Mouse (Mus musculus) G1E (cell line): Measurements from ENCODE around the gene Sema4a. TPM values are rescaled to one million over a fixed set of nuclear protein-coding genes. Genes with fewer than 3 reads are reported as not detected.
"Not testable (repeated sequence)": the region's sequence is repeated elsewhere in the genome, so short reads cannot be mapped to it uniquely, and the experiment has no call there.

Source experiments
- ATAC-seq: 2 replicates; pipeline ENCODE4 v1.8.0; 2016; ENCODE audit warnings: mild to moderate bottlenecking; ENCODE audit not compliant: insufficient number of reproducible peaks, poor library complexity, low FRiP score, severe bottlenecking; ENCODE audit errors: extremely low read depth
- DNase-seq: peaks from one replicate; pipeline ENCODE4 v3.0.0; 2012; ENCODE audit warnings: low spot score
- H3K27me3 ChIP-seq: 2 replicates; pipeline ENCODE4 v1.6.1; 2012; ENCODE audit warnings: mild to moderate bottlenecking, low read length, inconsistent platforms; ENCODE audit not compliant: insufficient read depth
- H3K36me3 ChIP-seq: replicated peaks from 2 replicates; pipeline ENCODE3; 2012; ENCODE audit warnings: mild to moderate bottlenecking, inconsistent platforms
- H3K4me1 ChIP-seq: 2 replicates; pipeline ENCODE4 v1.6.1; 2012; ENCODE audit warnings: low read depth, low read length, inconsistent platforms, mixed read lengths; ENCODE audit not compliant: insufficient read depth
- H3K4me3 ChIP-seq: 2 replicates; pipeline ENCODE4 v1.5.1; 2012; ENCODE audit warnings: low read depth, mild to moderate bottlenecking, inconsistent platforms, low read length, moderate library complexity, mixed read lengths
- H3K9me3 ChIP-seq: replicated peaks from 2 replicates; pipeline ENCODE4 v1.6.1; 2012; ENCODE audit warnings: inconsistent platforms
- CTCF ChIP-seq: IDR thresholded peaks from 2 replicates; pipeline ENCODE4 v1.5.1; 2012; ENCODE audit warnings: low read depth, low read length, inconsistent platforms, mixed read lengths
- GATA1 ChIP-seq: IDR thresholded peaks from 2 replicates; pipeline ENCODE4 v1.6.1; 2012; ENCODE audit warnings: borderline replicate concordance, low read length, inconsistent platforms, mixed read lengths
- GATA2 ChIP-seq: IDR thresholded peaks from 2 replicates; pipeline ENCODE4 v1.6.1; 2012; ENCODE audit warnings: low read depth, low read length, inconsistent platforms, borderline replicate concordance
- POLR2AphosphoS5 ChIP-seq: IDR thresholded peaks from 2 replicates; pipeline ENCODE4 v1.6.1; 2012; ENCODE audit warnings: low read depth, low read length, inconsistent platforms; ENCODE audit not compliant: insufficient replicate concordance
- TAL1 ChIP-seq: conservative IDR thresholded peaks from 2 replicates; pipeline ENCODE4 v1.6.1; 2012; ENCODE audit warnings: low read depth, low read length, inconsistent platforms, mixed read lengths
- polyA plus RNA-seq: library from polyadenylated mRNA; stranded (reverse); fragments of >175 nt; gene quantifications from 2 replicates; pipeline ENCODE4 v1.2.3, GENCODE M21; 2012
- total RNA-seq, 2 experiments: library from RNA; stranded (forward) in 1 of 2; stranded (reverse) in 1 of 2; fragments of 200-1000 nt in 1 of 2; fragments of >200 nt in 1 of 2; fragmentation: Nextera tagmentation in 1 of 2; gene quantifications; 2 replicates each; pipeline ENCODE4 v1.2.3; 2014 to 2017

Gene Sema4a
- total and polyA plus RNA-seq, 3 experiments, result 0.66 to 1.3 (median 1.1) TPM

DNA sequence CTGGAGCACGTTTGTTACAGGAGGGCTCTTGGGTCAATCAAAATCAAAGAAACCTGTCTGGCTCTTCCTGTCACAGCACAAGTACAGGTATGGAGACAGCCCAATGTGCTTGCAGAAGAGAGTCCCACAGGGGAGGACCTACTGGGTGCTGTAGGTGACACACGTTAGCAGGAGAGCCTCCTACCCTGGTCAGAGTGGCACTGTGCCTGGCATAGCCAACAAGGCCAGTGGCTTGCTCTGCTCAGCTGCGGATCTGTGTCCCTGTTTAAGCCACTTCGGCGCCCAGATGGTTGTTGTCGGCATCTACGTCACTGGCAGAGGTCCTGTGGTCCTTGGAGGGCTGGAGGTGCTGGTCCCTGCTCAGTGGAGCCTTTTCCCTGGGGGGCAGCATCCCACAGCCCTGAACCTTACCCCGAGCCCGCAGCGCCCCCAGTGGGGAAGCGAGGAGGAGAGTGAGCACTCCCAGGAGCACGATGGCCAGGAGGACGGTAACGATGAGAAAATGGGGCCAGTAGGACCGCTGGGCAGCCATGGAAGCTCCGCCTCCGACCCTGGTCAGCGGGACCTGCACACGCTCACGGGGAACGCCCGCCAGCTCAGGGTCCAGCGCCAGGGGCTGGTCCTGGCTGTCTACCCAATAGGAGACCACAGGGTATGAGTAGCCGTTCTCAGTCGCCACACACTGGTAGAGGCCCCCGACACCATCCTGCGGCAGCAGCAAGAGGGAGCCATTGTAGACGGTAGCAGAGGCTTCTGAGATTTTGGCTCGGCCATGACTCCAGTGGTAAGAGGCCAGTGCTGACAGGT is 24.4 kb downstream of the Sema4a start:
- ATAC-seq (no peak), DNase-seq (no peak)
- peaks cover 46% of the 10 kb centered on the region for H3K27me3 ChIP-seq
- H3K36me3 ChIP-seq, result peaks cover 7% of the 10 kb centered on the region
- TF ChIP-seq CTCF, result no peak
- no peak for TF ChIP-seq POLR2AphosphoS5
- TF ChIP-seq GATA1, result no peak
- TF ChIP-seq TAL1, result no peak
- no peak for TF ChIP-seq GATA2
- H3K4me1 ChIP-seq, result peaks cover 49% of the 10 kb centered on the region
- H3K9me3 ChIP-seq, result peaks cover 7% of the 10 kb centered on the region
- no peak overlapping the region for H3K4me3 ChIP-seq

DNA sequence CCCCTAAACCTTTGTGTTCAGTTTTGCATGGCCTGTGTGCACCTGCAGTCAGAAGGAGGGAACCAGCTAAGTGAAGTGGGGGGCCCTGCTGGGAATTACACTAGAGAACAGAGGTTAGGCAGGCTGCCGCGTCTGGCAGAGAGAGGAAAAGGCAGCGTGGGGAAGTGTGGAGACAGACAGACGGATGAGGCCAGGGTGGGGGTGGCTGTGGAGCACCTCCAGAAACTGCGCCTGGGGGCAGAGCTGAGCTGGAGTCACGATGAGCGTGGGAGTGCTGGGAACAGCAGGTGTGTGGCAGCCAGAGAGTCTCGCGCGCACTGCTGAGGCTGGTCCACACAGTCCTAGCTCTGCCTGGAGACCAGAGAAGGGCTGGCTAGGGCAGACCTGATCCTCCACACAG is 25.5 kb downstream of the Sema4a start:
- Histone ChIP-seq H3K27me3 (peaks cover 41% of the 10 kb centered on the region), H3K36me3 (peaks cover 7% of the 10 kb centered on the region), H3K9me3 (peaks cover 7% of the 10 kb centered on the region), H3K4me3 (peak overlapping the region; percentile 0; the same call in 1 of the 2 replicates), H3K4me1 (peaks cover 50% of the 10 kb centered on the region)
- no peak for ATAC-seq
- no peak for DNase-seq
- TF ChIP-seq GATA2 (no peak), GATA1 (no peak), TAL1 (no peak), CTCF (no peak), POLR2AphosphoS5 (no peak)

DNA sequence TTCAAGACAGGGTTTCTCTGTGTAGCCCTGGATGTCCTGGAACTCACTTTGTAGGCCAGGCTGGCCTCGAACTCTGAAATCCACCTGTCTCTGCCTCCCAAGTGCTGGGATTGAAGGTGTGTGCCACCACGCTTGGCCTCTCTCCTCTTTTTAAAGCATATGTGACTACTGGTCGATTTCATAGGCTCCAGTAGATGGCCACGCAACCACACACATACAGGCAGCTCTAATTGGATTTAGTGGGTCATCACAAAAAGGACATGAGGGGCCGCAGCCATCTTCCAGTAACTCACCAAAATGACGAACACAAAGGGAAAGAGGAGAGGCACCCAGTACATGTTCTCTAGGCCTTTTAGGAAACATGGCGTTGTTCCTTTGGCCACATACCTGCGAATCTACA is 32.3 kb downstream of the Sema4a start:
- not testable (repeated sequence) for H3K9me3 ChIP-seq, H3K36me3 ChIP-seq, H3K27me3 ChIP-seq, ATAC-seq, H3K4me3 ChIP-seq, DNase-seq
- H3K4me1 ChIP-seq, result peaks cover 50% of the 10 kb centered on the region

DNA sequence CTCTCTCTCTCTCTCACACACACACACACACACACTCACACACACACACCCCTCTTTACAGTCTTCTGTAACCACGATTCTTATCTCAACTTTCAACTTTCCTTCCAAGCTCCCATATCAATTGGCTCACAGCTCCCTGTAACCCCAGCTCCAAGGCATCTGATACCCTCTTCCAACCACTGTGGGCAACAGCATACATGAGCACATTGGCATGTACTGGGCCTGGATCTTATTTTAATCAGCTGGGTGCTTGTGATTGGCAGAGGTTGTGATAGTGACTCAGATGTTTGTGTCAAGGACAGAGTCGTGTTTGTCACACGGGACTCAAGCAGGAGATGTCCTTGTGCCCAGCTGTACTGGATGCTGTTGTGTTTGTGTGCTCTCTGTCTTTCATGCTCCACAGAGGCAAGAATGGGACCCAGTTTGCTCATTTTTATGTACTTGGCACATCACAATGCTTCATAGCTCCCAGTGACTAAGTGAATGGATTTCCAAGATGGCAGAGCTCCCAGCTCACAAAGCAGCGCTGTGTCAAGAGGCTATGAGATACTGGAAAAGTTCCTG is 33.6 kb downstream of the Sema4a start:
- H3K4me3 ChIP-seq, result no peak overlapping the region; the same call in 1 of the 2 replicates
- H3K4me1 ChIP-seq, result peaks cover 60% of the 10 kb centered on the region
- no peaks in the 10 kb centered on the region for H3K27me3 ChIP-seq
- no peak for ATAC-seq
- TF ChIP-seq GATA2 (no peak), GATA1 (no peak), POLR2AphosphoS5 (no peak), CTCF (no peak), TAL1 (no peak)
- H3K36me3 ChIP-seq, result peaks cover 10% of the 10 kb centered on the region
- no peaks in the 10 kb centered on the region for H3K9me3 ChIP-seq
- no peak for DNase-seq

DNA sequence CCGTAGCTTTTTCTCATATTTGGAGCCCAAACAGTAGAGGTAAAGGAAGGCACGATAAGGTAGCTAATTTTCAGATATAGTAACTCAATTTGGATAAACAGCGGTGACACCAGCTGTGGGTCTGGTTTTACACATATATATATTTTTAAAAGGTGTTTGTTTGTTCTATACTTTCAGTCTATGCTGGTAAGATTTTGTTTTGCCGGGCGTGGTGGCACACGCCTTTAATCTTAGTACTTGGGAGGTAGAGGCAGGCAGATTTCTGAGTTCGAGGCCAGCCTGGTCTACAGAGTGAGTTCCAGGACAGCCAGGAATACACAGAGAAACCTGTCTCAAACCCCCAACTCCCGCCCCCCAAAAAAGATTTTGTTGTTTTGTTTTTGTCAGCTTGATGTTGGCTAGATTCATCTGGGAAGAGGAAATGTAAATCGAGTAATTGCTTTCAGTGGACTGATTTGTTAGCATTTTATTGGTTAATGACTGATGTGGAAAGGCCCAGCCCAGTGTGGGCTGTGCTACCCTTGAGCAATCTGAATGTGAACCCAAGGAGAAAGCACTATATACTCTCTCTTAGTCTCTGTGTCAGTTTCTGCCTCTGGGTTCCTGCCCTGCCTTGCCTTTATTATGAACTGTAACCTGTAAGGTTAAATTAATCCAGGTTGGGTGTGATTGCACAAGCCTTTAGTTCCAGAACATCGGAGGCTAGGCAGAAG is 35.1 kb downstream of the Sema4a start:
- no peak overlapping the region; the same call in 1 of the 2 replicates for H3K4me3 ChIP-seq

DNA sequence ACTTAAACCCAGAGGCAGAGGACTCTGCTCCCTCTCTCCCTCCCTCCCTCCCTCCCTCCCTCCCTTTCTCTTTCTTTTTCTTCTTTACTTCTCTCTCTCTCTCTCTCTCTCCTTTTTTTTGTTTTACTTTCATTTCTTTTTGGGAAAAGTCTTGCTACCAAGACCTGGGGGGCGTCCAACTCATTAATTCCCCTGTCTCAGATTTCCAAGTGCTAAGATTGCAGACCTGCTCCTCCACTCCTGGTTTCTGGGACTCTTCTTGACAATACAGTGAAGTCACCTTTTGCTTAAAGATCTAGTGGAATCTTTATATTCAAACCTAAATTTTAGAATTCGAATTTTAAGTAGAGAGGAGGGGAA is 35.7 kb downstream of the Sema4a start:
- Histone ChIP-seq H3K9me3 (no peaks in the 10 kb centered on the region), H3K36me3 (peaks cover 27% of the 10 kb centered on the region), H3K4me3 (peak overlapping the region; percentile 79; the same call in 1 of the 2 replicates), H3K27me3 (no peaks in the 10 kb centered on the region), H3K4me1 (peaks cover 69% of the 10 kb centered on the region)
- TF ChIP-seq POLR2AphosphoS5, result no peak
- no peak for TF ChIP-seq GATA1
- no peak for TF ChIP-seq TAL1
- no peak for TF ChIP-seq GATA2
- no peak for TF ChIP-seq CTCF
- DNase-seq, result no peak
- ATAC-seq, result no peak

More for the DNA sequence above, 35.1 kb downstream of the Sema4a start:
- H3K4me1 ChIP-seq, result peaks cover 66% of the 10 kb centered on the region
- ATAC-seq (no peak), DNase-seq (no peak)
- no peaks in the 10 kb centered on the region for H3K27me3 ChIP-seq
- no peaks in the 10 kb centered on the region for H3K9me3 ChIP-seq
- no peak for TF ChIP-seq POLR2AphosphoS5
- no peak for TF ChIP-seq TAL1
- TF ChIP-seq GATA2, result no peak
- TF ChIP-seq GATA1, result no peak
- TF ChIP-seq CTCF, result no peak
- peaks cover 22% of the 10 kb centered on the region for H3K36me3 ChIP-seq
